Mouse (Mus musculus): ENCODE measurements around the gene Xcl1.

The Xcl1 gene

GRCm38 (mm10) chr1:164935477-164936044 is at the start of gene Xcl1:
Xcl1 (minus strand) TSS chr1:164935527.
- no peak for DNase-seq

- DNase-seq = peak; percentile 36 to 52
Observed at GRCm38 (mm10) chr1:164984681-164985080, 49.4 kb upstream of the Xcl1 start.

- no peak for DNase-seq
Observed at GRCm38 (mm10) chr1:164977351-164977750, 42.0 kb upstream of the Xcl1 start.

- DNase-seq = no peak
Observed at GRCm38 (mm10) chr1:164975729-164976128, 40.4 kb upstream of the Xcl1 start.

- DNase-seq = no peak
Observed at GRCm38 (mm10) chr1:164975276-164975675, 39.9 kb upstream of the Xcl1 start.

- no peak for DNase-seq
Observed at GRCm38 (mm10) chr1:164973790-164974189, 38.5 kb upstream of the Xcl1 start.

GRCm38 (mm10) chr1:164973341-164973740 is 38.0 kb upstream of the Xcl1 start:
- DNase-seq = no peak

GRCm38 (mm10) chr1:164972744-164973143 is 37.4 kb upstream of the Xcl1 start:
- no peak for DNase-seq

- no peak for DNase-seq
Observed at GRCm38 (mm10) chr1:164966095-164966698, 30.9 kb upstream of the Xcl1 start.

GRCm38 (mm10) chr1:164960610-164961009 is 25.3 kb upstream of the Xcl1 start:
- no peak for DNase-seq

- DNase-seq = no peak
Observed at GRCm38 (mm10) chr1:164959787-164960385, 24.6 kb upstream of the Xcl1 start.

- DNase-seq = no peak
Observed at GRCm38 (mm10) chr1:164959160-164959559, 23.8 kb upstream of the Xcl1 start.

- no peak for DNase-seq
Observed at GRCm38 (mm10) chr1:164957974-164958373, 22.6 kb upstream of the Xcl1 start.

- DNase-seq = no peak
Observed at GRCm38 (mm10) chr1:164956725-164957399, 21.5 kb upstream of the Xcl1 start.

- DNase-seq = no peak
Observed at GRCm38 (mm10) chr1:164955452-164956196, 20.3 kb upstream of the Xcl1 start.

GRCm38 (mm10) chr1:164953574-164953973 is 18.2 kb upstream of the Xcl1 start:
- no peak for DNase-seq

- DNase-seq = no peak
Observed at GRCm38 (mm10) chr1:164936060-164936459, 733 bp upstream of the Xcl1 start.

GRCm38 (mm10) chr1:164933441-164934188 is 1.7 kb downstream of the Xcl1 start:
- DNase-seq = no peak

GRCm38 (mm10) chr1:164931135-164931534 is 4.2 kb downstream of the Xcl1 start:
- no peak for DNase-seq

GRCm38 (mm10) chr1:164930006-164930405 is 5.3 kb downstream of the Xcl1 start:
- no peak for DNase-seq

GRCm38 (mm10) chr1:164926534-164927160 is 8.7 kb downstream of the Xcl1 start:
- peak; percentile 38 to 40 for DNase-seq

- peak; percentile 67 to 72 for DNase-seq
Observed at GRCm38 (mm10) chr1:164905047-164905446, 30.3 kb downstream of the Xcl1 start.

Measured in cerebellum, adult 18-20 months (tissue).